Mouse (Mus musculus) limb, embryonic 12.5 days (tissue): Measurements from ENCODE around the gene Mrpl19. TPM values are rescaled to one million over a fixed set of nuclear protein-coding genes. Genes with fewer than 3 reads are reported as not detected.
A peak's percentile ranks its signal among the peaks of the same experiment; 100 is the strongest.

Experiments used
- ATAC-seq: fragments of 200-750 bp; cut with Nextera tagmentation; 2 replicates; pipeline ENCODE4 v1.8.0; 2017; ENCODE audit warnings: low read depth, moderate TSS enrichment; ENCODE audit not compliant: insufficient number of reproducible peaks, insufficient read depth, low FRiP score, low TSS enrichment
- H3K27ac ChIP-seq: fragments of 300-500 bp; sonication (generic); 2 replicates; pipeline ENCODE4 v1.5.1; 2016; ENCODE audit warnings: mild to moderate bottlenecking, moderate library complexity
- H3K27me3 ChIP-seq: fragments of 300-500 bp; sonication (generic); 2 replicates; pipeline ENCODE4 v1.6.1; 2016; ENCODE audit warnings: mild to moderate bottlenecking, moderate library complexity
- H3K36me3 ChIP-seq: fragments of 300-500 bp; sonication (generic); 2 replicates; pipeline ENCODE4 v1.6.1; 2016; ENCODE audit warnings: mild to moderate bottlenecking, moderate library complexity
- H3K4me1 ChIP-seq: fragments of 300-500 bp; sonication (generic); replicated peaks from 2 replicates; pipeline ENCODE4 v1.6.1; 2016
- H3K4me2 ChIP-seq: fragments of 300-500 bp; sonication (generic); 2 replicates; pipeline ENCODE4 v1.6.1; 2016; ENCODE audit warnings: mild to moderate bottlenecking, moderate library complexity
- H3K4me3 ChIP-seq: fragments of 300-500 bp; sonication (generic); replicated peaks from 2 replicates; pipeline ENCODE4 v1.5.1; 2016; ENCODE audit warnings: mild to moderate bottlenecking
- H3K9ac ChIP-seq: fragments of 300-500 bp; sonication (generic); replicated peaks from 2 replicates; pipeline ENCODE4 v1.6.1; 2016; ENCODE audit warnings: mild to moderate bottlenecking, moderate library complexity
- H3K9me3 ChIP-seq: fragments of 300-500 bp; sonication (generic); 2 replicates; pipeline ENCODE4 v1.6.1; 2016; ENCODE audit warnings: mild to moderate bottlenecking, moderate library complexity
- WGBS: fragments of 180-500 bp; shearing (Covaris S2); methylation state at CpG from one replicate; pipeline ENCODE4 v1.1.7; 2016; 5-methylcytosine and 5-hydroxymethylcytosine counted together
- polyA plus RNA-seq: library from polyadenylated mRNA; unstranded; fragments of >200 nt; fragmentation: Nextera tagmentation; extraction: Ambion mirVana; gene quantifications from 2 replicates; pipeline ENCODE4 v1.2.1, GENCODE M21; 2016

The Mrpl19 gene
- polyA plus RNA-seq, 1 experiment from 2014 or later = 54.8 TPM

- H3K4me1 ChIP-seq = peaks cover 10% of the 10 kb centered on the region
- no peak overlapping the region for H3K9ac ChIP-seq
- no peak overlapping the region for H3K27ac ChIP-seq
- no peak for ATAC-seq
- no peak overlapping the region for H3K4me3 ChIP-seq
- peaks cover 82% of the 10 kb centered on the region for H3K36me3 ChIP-seq
- WGBS = 95% methylated on average over 4 of the region's 4 CpGs
- H3K9me3 ChIP-seq = no peaks in the 10 kb centered on the region; the same call in 1 of the 2 replicates
- no peak overlapping the region for H3K4me2 ChIP-seq
- H3K27me3 ChIP-seq = no peaks in the 10 kb centered on the region
Measured at GRCm38 (mm10) chr6:81929402-81929801, 36.4 kb downstream of the Mrpl19 start.

- peaks cover 36% of the 10 kb centered on the region for H3K36me3 ChIP-seq
- peak overlapping the region; percentile 82 for H3K4me3 ChIP-seq
- H3K4me2 ChIP-seq = peak overlapping the region; percentile 65
- H3K27me3 ChIP-seq = no peaks in the 10 kb centered on the region
- ATAC-seq = no peak
- WGBS = 18% methylated on average over 5 of the region's 5 CpGs
- H3K27ac ChIP-seq = no peak overlapping the region
- H3K9ac ChIP-seq = peak overlapping the region; percentile 93
- peaks cover 14% of the 10 kb centered on the region for H3K4me1 ChIP-seq
- H3K9me3 ChIP-seq = no peaks in the 10 kb centered on the region
Measured at GRCm38 (mm10) chr6:81924304-81924703, 41.5 kb downstream of the Mrpl19 start.

- H3K4me1 ChIP-seq = peaks cover 14% of the 10 kb centered on the region
- no peaks in the 10 kb centered on the region for H3K9me3 ChIP-seq
- ATAC-seq = peak; percentile 87
- peak within 1 kb of the TSS; percentile 65 for H3K4me2 ChIP-seq
- H3K27ac ChIP-seq = peak within 1 kb of the TSS; percentile 74; the same call in 1 of the 2 replicates
- H3K36me3 ChIP-seq = peaks cover 30% of the 10 kb centered on the region
- under 1% methylated on average over 56 of the region's 56 CpGs for WGBS
- H3K27me3 ChIP-seq = no peaks in the 10 kb centered on the region
- peak within 1 kb of the TSS; percentile 93 for H3K9ac ChIP-seq
- peak within 1 kb of the TSS; percentile 82 for H3K4me3 ChIP-seq
Measured at GRCm38 (mm10) chr6:81923523-81924142, 42.1 kb downstream of the Mrpl19 start, which contains the start of gene Gcfc2. TSS of gene Gcfc2 (plus strand) at chr6:81923669.

- 80% methylated on average over 3 of the region's 3 CpGs for WGBS
- no peak for ATAC-seq
Measured at GRCm38 (mm10) chr6:81912177-81912576, 53.6 kb downstream of the Mrpl19 start.

GRCm38 (mm10) chr6:81911713-81912112 lies 54.0 kb downstream of the Mrpl19 start:
- Histone ChIP-seq H3K36me3 (no peaks in the 10 kb centered on the region), H3K9ac (no peak overlapping the region), H3K4me3 (no peak overlapping the region), H3K4me2 (no peak overlapping the region), H3K27me3 (no peaks in the 10 kb centered on the region), H3K27ac (no peak overlapping the region), H3K9me3 (no peaks in the 10 kb centered on the region), H3K4me1 (no peaks in the 10 kb centered on the region)
- WGBS = 89% methylated on average over 4 of the region's 4 CpGs
- ATAC-seq = no peak

More at GRCm38 (mm10) chr6:81912177-81912576, 53.6 kb downstream of the Mrpl19 start:
- Histone ChIP-seq H3K4me1 (no peaks in the 10 kb centered on the region), H3K9ac (no peak overlapping the region), H3K27me3 (no peaks in the 10 kb centered on the region), H3K9me3 (no peaks in the 10 kb centered on the region), H3K27ac (no peak overlapping the region), H3K4me3 (no peak overlapping the region), H3K4me2 (no peak overlapping the region), H3K36me3 (no peaks in the 10 kb centered on the region)

- H3K4me1 ChIP-seq = no peaks in the 10 kb centered on the region
- ATAC-seq = no peak
- H3K9ac ChIP-seq = no peak overlapping the region
- H3K27me3 ChIP-seq = no peaks in the 10 kb centered on the region
- no peak overlapping the region for H3K4me2 ChIP-seq
- no peak overlapping the region for H3K4me3 ChIP-seq
- no peak overlapping the region for H3K27ac ChIP-seq
- 87% methylated on average over 5 of the region's 5 CpGs for whole genome bisulfite sequencing
- H3K9me3 ChIP-seq = no peaks in the 10 kb centered on the region
- no peaks in the 10 kb centered on the region for H3K36me3 ChIP-seq
Measured at GRCm38 (mm10) chr6:81911244-81911643, 54.5 kb downstream of the Mrpl19 start.

- ATAC-seq = no peak
- Histone ChIP-seq H3K4me2 (no peak overlapping the region), H3K27me3 (no peaks in the 10 kb centered on the region), H3K36me3 (no peaks in the 10 kb centered on the region), H3K27ac (no peak overlapping the region), H3K4me1 (no peaks in the 10 kb centered on the region), H3K9ac (no peak overlapping the region), H3K4me3 (no peak overlapping the region), H3K9me3 (no peaks in the 10 kb centered on the region)
- 80% methylated on average over 25 of the region's 25 CpGs for WGBS
Measured at GRCm38 (mm10) chr6:81910302-81910855, 55.4 kb downstream of the Mrpl19 start.

Other genes starting within 250 kb of the Mrpl19 start
- gene Gcfc2, start 42.3 kb downstream of the Mrpl19 start, polyA plus RNA-seq = 21.6 and 23.1 TPM in 2 replicates
- 30.6 and 32.4 TPM in 2 replicates for gene Eva1a, start 75.1 kb upstream of the Mrpl19 start, polyA plus RNA-seq